8 mouse cellular contexts compared by ENCODE assay signal in the genomic region with DNA sequence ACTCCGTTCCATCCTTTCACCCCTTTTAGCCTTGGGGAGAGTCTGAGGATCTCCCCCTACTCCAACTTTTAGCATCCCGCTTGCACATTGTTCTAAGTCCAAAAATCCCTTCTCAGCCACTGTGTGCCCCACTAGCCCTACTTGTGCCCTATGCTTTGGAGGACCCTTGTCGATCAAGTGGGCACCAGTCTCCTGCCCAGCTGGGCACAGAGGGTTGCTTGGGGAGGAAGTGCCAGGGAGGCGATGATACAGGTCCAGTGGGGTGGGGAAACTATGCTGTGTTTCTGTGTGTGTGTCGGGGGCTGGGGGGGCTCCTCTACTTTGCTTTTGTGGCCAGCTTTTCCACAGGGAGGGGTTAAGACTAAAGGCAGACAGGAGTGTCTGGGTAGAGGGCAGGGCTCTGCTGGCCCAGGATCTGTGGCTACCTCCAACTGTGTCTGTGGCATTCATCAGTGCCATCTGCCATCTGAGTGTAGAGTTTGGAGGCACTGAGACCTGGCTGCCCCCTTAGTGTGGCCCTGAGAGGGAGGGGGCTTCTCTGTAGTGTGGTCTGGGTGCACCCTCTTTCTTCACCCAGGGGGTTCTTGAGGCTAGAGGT. TPM values are rescaled to one million over a fixed set of nuclear protein-coding genes. Genes with fewer than 3 reads are reported as not detected.
DNase-seq lines count a peak whose midpoint lies in the region; ATAC-seq lines count a peak whose summit lies in the region.

No protein-coding gene starts in this region.

- H3K9ac ChIP-seq in liver, embryonic 11.5 days (ENCODE audit: low read depth, low read length) = no peak overlapping the region
- H3K9ac ChIP-seq in neural tube, embryonic 15.5 days (replicated peaks) = peak overlapping the region; percentile 73

- peak overlapping the region; percentile 87 for H3K4me3 ChIP-seq in forebrain, embryonic 10.5 days
- H3K4me3 ChIP-seq in liver, embryonic 11.5 days (ENCODE audit: low read depth, low read length) = peak overlapping the region; percentile 66
- peak overlapping the region; percentile 77 for H3K4me3 ChIP-seq in neural tube, embryonic 15.5 days (replicated peaks)

- H3K9me3 ChIP-seq in forebrain, embryonic 10.5 days = no peaks in the 10 kb centered on the region
- H3K9me3 ChIP-seq in liver, embryonic 11.5 days (ENCODE audit: control insufficient read depth, low read length) = no peaks in the 10 kb centered on the region
- no peaks in the 10 kb centered on the region for H3K9me3 ChIP-seq in neural tube, embryonic 15.5 days (replicated peaks)

- DNase-seq in left cerebral cortex, postnatal 4 days = peak; percentile 65
- DNase-seq in left cerebral cortex, postnatal 25 days (ENCODE audit: low spot score in 2 of 2) = no peak
- DNase-seq in forebrain, embryonic 10.5 days (ENCODE audit: extremely low spot score, low spot score) = no peak
- no peak for DNase-seq in liver, embryonic 11.5 days (ENCODE audit: low spot score)
- no peak for DNase-seq in adrenal gland, postnatal 4 days (ENCODE audit: low spot score in 2 of 2)
- DNase-seq in adrenal gland, postnatal 25 days = no peak
- no peak for DNase-seq in gastrocnemius, adult 8-10 months (ENCODE audit: low spot score in 2 of 2)

- ATAC-seq in liver, embryonic 11.5 days (replicated peaks; ENCODE audit: low FRiP score) = no peak
- no peak for ATAC-seq in neural tube, embryonic 15.5 days (ENCODE audit: low FRiP score)

- peak overlapping the region; percentile 78 for H3K4me2 ChIP-seq in liver, embryonic 11.5 days
- peak overlapping the region; percentile 99 for H3K4me2 ChIP-seq in neural tube, embryonic 15.5 days

- peaks cover 50% of the 10 kb centered on the region for H3K27me3 ChIP-seq in forebrain, embryonic 10.5 days (ENCODE audit: poor library complexity, severe bottlenecking)
- H3K27me3 ChIP-seq in liver, embryonic 11.5 days (replicated peaks; ENCODE audit: control insufficient read depth, insufficient read depth, low read length) = peaks cover 45% of the 10 kb centered on the region
- peaks cover 7% of the 10 kb centered on the region; the same call in 1 of the 2 replicates for H3K27me3 ChIP-seq in neural tube, embryonic 15.5 days (replicated peaks)

- H3K36me3 ChIP-seq in forebrain, embryonic 10.5 days (replicated peaks) = peaks cover 24% of the 10 kb centered on the region
- no peaks in the 10 kb centered on the region for H3K36me3 ChIP-seq in liver, embryonic 11.5 days (ENCODE audit: control insufficient read depth, insufficient read depth, low read length)
- H3K36me3 ChIP-seq in neural tube, embryonic 15.5 days = no peaks in the 10 kb centered on the region

- H3K4me1 ChIP-seq in forebrain, embryonic 10.5 days = peaks cover 91% of the 10 kb centered on the region
- H3K4me1 ChIP-seq in liver, embryonic 11.5 days (replicated peaks; ENCODE audit: control insufficient read depth, insufficient read depth, low read length) = peaks cover 13% of the 10 kb centered on the region
- H3K4me1 ChIP-seq in neural tube, embryonic 15.5 days = peaks cover 51% of the 10 kb centered on the region

- peak overlapping the region; percentile 93 for H3K27ac ChIP-seq in forebrain, embryonic 10.5 days
- H3K27ac ChIP-seq in liver, embryonic 11.5 days (ENCODE audit: low read depth, low read length) = no peak overlapping the region
- no peak overlapping the region for H3K27ac ChIP-seq in neural tube, embryonic 15.5 days (replicated peaks)

- 28% methylated on average over 5 of the region's 5 CpGs for WGBS in forebrain, embryonic 10.5 days
- WGBS in liver, embryonic 11.5 days = 41% methylated on average over 5 of the region's 5 CpGs
- 18% methylated on average over 5 of the region's 5 CpGs for WGBS in neural tube, embryonic 15.5 days

- intact Hi-C loops in left cerebral cortex, postnatal 4 days (cut with DNase I) = loop anchor here (10.0 kb wide), 2 partner anchors 82 to 158 kb away; partner anchors contain the start of gene Brd7
- intact Hi-C loops in left cerebral cortex, postnatal 25 days (cut with DNase I) = loop anchor here (5.0 kb wide), 1 partner anchor 100 kb away; no protein-coding TSS in a partner anchor

RNA-seq across cellular contexts. Expression of gene Nkd1, which starts 1.4 kb away (rescaled TPM):
- total RNA-seq in left cerebral cortex, postnatal 4 days (2021) = 10 to 100 TPM; 22.5 to 25.7 TPM
- 10 to 100 TPM; 16.7 to 17.9 TPM for total RNA-seq in left cerebral cortex, postnatal 25 days (2021)
- 47.2 and 48.5 TPM in 2 replicates for polyA plus RNA-seq in forebrain, embryonic 10.5 days (2016; fragmentation: Nextera tagmentation; extraction: Ambion mirVana)
- polyA plus RNA-seq in liver, embryonic 11.5 days (2014; fragmentation: Nextera tagmentation; extraction: Ambion mirVana) = 9.5 and 12.7 TPM in 2 replicates
- 39.5 and 40.2 TPM in 2 replicates for polyA plus RNA-seq in neural tube, embryonic 15.5 days (2015; fragmentation: Nextera tagmentation; extraction: Ambion mirVana)
- 10 to 100 TPM; 47.8 to 54.3 TPM for total RNA-seq in adrenal gland, postnatal 4 days (2021)
- total RNA-seq in adrenal gland, postnatal 25 days (2021) = 44.0 and 44.8 TPM in 2 replicates
- total RNA-seq in gastrocnemius, adult 8-10 months (2022) = 1 to 10 TPM in 3 of 4 experiments, under 1 TPM in 1; 0.97 to 1.5 (median 1.4) TPM

Comparison
In these comparisons a context has a peak if more than half of its experiments do, and no peak if none do; other contexts are left out.
1. RNA of gene Nkd1, which starts 1.4 kb away (total RNA-seq): 47.8 to 54.3 TPM in adrenal gland, postnatal 4 days, 44.0 to 44.8 TPM in adrenal gland, postnatal 25 days, 22.5 to 25.7 TPM in left cerebral cortex, postnatal 4 days and 16.7 to 17.9 TPM in left cerebral cortex, postnatal 25 days; 0.97 to 1.5 TPM in gastrocnemius, adult 8-10 months; every median in the first group is over 4 times any median in the second.
2. Peak in every context shown above with its lines, with median percentiles within 50 percentile points of each other: H3K4me3 ChIP-seq.